Mouse (Mus musculus) olfactory bulb, adult 2 months (tissue): ENCODE results near the gene Card6. TPM values are rescaled to one million over a fixed set of nuclear protein-coding genes. Genes with fewer than 3 reads are reported as not detected.

ENCODE experiments used
- H3K27ac ChIP-seq: fragments of 200-500 bp; 2 replicates; pipeline ENCODE4 v1.5.1; 2012; ENCODE audit warnings: low read depth, low read length; ENCODE audit not compliant: insufficient read depth
- H3K4me1 ChIP-seq: fragments of 200-500 bp; 2 replicates; pipeline ENCODE4 v1.6.1; 2012; ENCODE audit warnings: low read length; ENCODE audit not compliant: control insufficient read depth, insufficient read depth
- H3K4me3 ChIP-seq: fragments of 200-500 bp; 2 replicates; pipeline ENCODE4 v1.5.1; 2012; ENCODE audit warnings: mild to moderate bottlenecking, low read depth, low read length, moderate library complexity; ENCODE audit not compliant: insufficient read depth
- CTCF ChIP-seq: fragments of 200-500 bp; IDR thresholded peaks from 2 replicates; pipeline ENCODE4 v1.5.1; 2012; ENCODE audit warnings: low read depth, mild to moderate bottlenecking, low read length, moderate library complexity; ENCODE audit not compliant: insufficient read depth
- POLR2A ChIP-seq: fragments of 200-500 bp; IDR thresholded peaks from 2 replicates; pipeline ENCODE4 v1.6.1; 2012; ENCODE audit warnings: mild to moderate bottlenecking, low read depth, low read length, moderate library complexity; ENCODE audit not compliant: insufficient read depth
- WGBS: fragments of 180-500 bp; shearing (Covaris S2); methylation state at CpG from one replicate; pipeline ENCODE4 v1.1.7; 2018; 5-methylcytosine and 5-hydroxymethylcytosine counted together
- polyA plus RNA-seq: library from polyadenylated mRNA; stranded (reverse); fragments of >200 nt; gene quantifications from 2 replicates; pipeline ENCODE4 v1.2.4, GENCODE M21; 2012; ENCODE audit warnings: low replicate concordance; ENCODE audit not compliant: missing spikeins, insufficient read depth, insufficient read length

The Card6 gene
- not detected in 2 replicates for polyA plus RNA-seq

DNA sequence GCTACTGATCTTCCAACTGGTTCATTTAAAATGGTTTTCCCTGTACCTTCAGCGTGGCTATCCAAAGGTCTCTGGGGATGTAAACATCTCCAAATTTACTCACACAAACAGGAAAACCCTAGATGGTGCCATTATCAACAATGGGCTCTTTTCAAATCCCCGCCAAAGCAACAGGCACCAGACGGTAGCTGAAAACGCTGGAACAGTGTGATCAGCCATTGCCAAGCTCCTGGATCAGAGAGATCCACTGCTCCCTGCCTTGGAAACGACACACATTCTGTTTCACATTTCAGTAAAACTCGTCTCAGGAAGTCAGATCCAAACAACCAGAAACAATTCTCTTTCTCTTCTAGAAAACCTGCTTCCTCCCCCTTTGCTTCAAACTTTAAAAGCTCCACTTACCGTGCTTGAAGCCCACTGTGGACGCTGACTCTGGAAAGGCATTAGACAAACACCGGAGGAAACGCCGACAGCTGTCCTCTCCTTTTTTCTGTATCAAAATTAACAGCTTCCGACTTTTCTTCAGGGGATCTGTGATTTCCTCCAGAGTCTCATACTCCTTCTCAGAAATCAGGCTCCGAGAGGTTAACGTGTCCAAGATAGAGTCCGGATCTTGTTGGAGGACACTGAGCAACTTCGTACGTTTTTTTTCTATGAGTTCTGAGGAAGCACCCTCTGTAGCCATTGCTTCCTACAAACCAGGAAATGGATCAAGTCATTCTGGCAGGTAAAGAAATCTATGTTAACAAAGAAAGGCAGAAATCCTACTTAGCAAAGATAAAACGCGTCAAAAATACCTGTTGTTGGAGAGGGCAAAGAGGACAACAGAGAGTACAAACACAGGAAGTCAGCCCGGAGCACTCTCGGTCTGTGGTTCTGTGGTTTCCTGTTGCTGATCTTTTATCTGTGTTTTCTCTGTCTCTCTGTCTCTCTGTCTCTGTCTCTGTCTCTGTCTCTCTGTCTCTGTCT lies at the start of gene Card6:
TSS of gene Card6 (minus strand) at position 854 of the 969 bp plus-strand sequence.
- TF ChIP-seq POLR2A = no peak
- TF ChIP-seq CTCF = no peak
- Histone ChIP-seq H3K4me3 (peak within 1 kb of the TSS; percentile 21), H3K4me1 (no peaks in the 10 kb centered on the region), H3K27ac (0 out of 2 replicates have a peak within 1 kb of the TSS, but pooled peaks have one; percentile 26)
- WGBS = 57% methylated on average over 21 of the region's 21 CpGs

DNA sequence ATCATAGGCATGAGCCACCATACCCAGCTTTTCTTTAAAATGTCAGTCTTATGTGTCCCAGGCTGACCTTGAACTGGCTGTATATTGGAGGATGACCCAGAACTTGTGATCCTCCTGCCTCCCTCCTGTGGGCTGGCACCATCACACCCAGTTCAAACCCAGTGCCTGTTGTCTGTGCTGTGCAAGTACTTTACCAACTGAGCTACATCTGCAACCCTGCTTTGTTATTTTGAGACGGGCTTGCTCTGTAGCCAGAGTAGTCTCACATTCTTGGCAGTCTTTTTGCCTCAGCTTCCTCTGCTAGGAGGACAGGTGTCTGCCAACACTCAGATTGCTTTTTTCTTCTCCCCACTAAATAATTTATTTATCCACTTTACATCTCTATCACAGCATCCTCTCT lies 49.0 kb upstream of the Card6 start:
- WGBS = 62% methylated on average over 1 of the region's 1 CpGs
- peaks cover 19% of the 10 kb centered on the region for H3K4me1 ChIP-seq
- TF ChIP-seq CTCF (no peak), POLR2A (no peak)
- H3K4me3 ChIP-seq = no peak overlapping the region
- no peak overlapping the region for H3K27ac ChIP-seq

DNA sequence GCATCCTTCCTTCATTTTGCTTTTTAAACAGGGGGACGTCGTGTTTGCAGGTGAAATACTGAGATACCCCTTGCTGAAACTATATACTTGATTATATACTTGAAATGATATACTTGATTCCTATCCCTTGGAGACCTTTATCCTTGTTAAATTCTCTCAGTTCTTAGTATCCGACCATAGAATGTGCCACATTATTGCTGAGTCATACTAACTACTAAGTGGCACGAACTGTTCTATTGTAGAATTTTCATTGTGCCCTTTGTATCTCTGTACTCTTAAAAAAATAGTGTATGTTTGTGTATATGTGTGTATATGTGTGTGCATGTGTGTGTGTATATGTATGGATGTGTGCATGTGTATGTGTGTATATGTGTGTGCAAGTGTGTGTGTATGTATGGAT lies 48.0 kb upstream of the Card6 start:
- H3K27ac ChIP-seq = no peak overlapping the region
- 57% methylated on average over 4 of the region's 4 CpGs for WGBS

DNA sequence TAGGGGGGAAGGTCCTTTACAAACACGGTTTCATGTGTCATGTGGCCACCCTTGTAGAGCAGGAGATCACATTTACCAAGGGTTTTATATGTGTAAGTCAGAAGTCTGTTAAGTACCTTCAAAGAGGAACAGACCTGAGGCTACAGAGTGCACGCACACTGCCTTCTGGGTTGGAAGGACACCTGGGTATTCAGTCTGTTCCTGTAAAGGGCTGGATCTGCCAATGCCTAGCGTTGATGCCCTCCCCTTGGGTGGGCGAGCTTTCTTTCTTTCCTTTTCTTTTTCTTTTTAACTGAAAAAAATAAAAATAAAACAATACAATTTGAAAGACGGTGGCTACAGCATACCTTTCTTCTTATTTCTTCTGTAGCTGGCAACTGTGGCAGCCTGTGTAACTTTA lies 46.8 kb upstream of the Card6 start:
- no peak for TF ChIP-seq CTCF
- no peak for TF ChIP-seq POLR2A
- H3K4me3 ChIP-seq = no peak overlapping the region
- peaks cover 19% of the 10 kb centered on the region for H3K4me1 ChIP-seq
- no peak overlapping the region for H3K27ac ChIP-seq
- 44% methylated on average over 5 of the region's 5 CpGs for WGBS

More for the DNA sequence above, 48.0 kb upstream of the Card6 start:
- no peak for TF ChIP-seq POLR2A
- no peak for TF ChIP-seq CTCF
- no peak overlapping the region for H3K4me3 ChIP-seq
- H3K4me1 ChIP-seq = peaks cover 19% of the 10 kb centered on the region

DNA sequence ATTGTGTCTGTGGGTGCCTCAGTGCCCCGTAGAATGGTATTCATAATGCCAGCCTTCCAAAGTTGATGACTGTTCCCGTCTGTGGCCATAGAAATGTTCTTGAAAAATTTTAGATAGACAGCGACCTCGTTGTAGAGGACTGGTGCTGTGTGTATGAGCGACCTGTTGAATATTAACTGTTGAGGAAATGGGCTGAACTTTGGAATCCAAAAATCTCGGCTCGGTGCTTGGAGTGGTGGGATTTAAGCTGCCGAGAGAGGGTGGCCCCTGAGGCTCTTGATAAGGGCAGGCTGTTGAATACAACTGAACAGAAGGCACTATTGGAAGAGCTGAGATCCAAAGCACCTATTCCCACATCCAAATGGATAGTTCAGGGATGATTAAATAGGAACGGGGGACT lies 46.3 kb upstream of the Card6 start:
- Histone ChIP-seq H3K4me3 (no peak overlapping the region), H3K27ac (no peak overlapping the region), H3K4me1 (peaks cover 19% of the 10 kb centered on the region)
- no peak for TF ChIP-seq POLR2A
- TF ChIP-seq CTCF = no peak
- WGBS = 75% methylated on average over 9 of the region's 9 CpGs

DNA sequence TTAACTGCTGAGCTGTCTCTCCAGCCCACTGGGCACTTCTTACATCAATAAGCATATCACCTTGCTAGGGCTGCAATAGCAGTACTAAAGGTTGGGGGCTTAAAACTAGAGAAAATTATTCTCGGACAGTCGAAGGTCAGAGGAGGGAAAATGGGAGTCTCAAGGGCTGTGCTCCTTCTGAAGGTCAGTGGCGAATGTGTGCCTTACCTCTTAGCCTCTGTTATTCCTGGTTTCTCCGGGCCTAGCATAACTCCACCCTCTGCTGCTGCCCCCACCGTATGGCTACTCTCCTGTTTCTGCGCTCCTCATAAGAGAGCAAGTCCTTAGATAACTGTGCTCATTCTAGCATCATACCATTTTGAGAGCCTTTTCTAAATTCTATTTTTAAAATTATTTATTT lies 43.8 kb upstream of the Card6 start:
- H3K27ac ChIP-seq = no peak overlapping the region
- 96% methylated on average over 6 of the region's 6 CpGs for WGBS
- no peak for TF ChIP-seq POLR2A
- no peak for TF ChIP-seq CTCF

DNA sequence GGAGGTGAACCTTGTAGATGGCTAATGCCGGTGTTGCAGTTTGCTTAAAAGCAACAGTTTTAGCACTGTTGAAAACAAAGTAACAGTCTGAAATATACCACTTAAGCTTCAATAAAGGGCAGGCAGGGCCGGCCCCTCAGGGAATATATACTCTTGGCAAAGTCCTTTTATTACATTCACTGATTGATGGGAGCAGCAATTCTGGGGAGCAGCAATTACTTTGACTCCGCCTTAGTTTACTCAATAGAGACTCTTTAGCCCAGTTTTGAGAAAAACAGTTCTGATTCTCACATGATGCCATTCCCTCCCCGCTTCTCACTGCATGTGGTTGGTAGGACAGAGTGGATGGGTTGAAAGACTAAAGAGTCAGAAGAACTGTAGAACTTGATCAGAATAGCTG lies 40.8 kb upstream of the Card6 start:
- Histone ChIP-seq H3K4me1 (peaks cover 10% of the 10 kb centered on the region), H3K27ac (no peak overlapping the region), H3K4me3 (no peak overlapping the region)
- TF ChIP-seq CTCF = no peak
- no peak for TF ChIP-seq POLR2A
- WGBS = 35% methylated on average over 4 of the region's 4 CpGs

More for the DNA sequence above, 43.8 kb upstream of the Card6 start:
- H3K4me3 ChIP-seq = no peak overlapping the region
- H3K4me1 ChIP-seq = peaks cover 17% of the 10 kb centered on the region

DNA sequence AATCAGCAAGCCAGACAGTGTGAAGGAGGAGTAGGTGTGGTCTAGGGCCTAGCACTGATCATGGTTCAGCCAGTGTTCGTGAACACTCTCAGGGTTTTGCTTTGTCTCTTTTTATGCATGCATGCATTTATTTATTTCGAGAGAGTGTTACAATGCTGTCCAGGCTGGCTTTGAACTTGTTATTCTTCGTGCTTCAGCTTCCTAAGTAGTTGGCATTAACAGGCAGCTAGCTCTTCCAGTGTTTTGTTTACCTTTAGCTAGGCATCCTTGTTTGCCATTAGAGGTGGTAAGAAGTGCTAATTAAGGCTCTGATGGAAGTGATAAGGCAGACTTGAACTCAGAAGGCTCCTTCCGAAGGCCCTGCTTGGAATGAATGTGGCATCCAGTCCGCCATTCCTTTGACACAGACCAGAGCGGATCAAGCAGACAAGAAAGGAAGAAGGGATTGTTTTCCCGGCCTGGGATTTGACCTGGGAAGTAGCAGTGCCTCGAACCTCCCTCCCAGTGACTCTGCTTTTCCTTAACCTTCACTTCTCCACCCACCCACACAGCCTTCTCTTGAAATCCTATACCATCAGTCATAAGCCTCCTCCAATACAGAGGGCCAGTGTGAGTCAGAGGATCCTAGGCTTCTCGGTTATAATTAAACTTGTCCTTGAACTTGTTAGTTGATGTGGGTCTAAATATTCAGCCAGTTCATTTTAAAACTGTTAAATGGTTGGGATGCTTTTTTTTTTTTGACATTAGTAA lies 37.0 kb upstream of the Card6 start:
- no peak for TF ChIP-seq CTCF
- no peak for TF ChIP-seq POLR2A
- WGBS = 55% methylated on average over 9 of the region's 9 CpGs
- no peak overlapping the region for H3K4me3 ChIP-seq
- no peak overlapping the region for H3K27ac ChIP-seq
- H3K4me1 ChIP-seq = peaks cover 8% of the 10 kb centered on the region
